Mouse (Mus musculus) hindlimb bud, embryonic 11.5 days (tissue): ENCODE data around the gene Acsm1.

Experiments
- DNase-seq: peaks from one replicate; pipeline ENCODE4 v3.0.0-alpha.2; 2012; ENCODE audit warnings: low read depth, low spot score; ENCODE audit errors: extremely low spot score

Gene Acsm1

DNA sequence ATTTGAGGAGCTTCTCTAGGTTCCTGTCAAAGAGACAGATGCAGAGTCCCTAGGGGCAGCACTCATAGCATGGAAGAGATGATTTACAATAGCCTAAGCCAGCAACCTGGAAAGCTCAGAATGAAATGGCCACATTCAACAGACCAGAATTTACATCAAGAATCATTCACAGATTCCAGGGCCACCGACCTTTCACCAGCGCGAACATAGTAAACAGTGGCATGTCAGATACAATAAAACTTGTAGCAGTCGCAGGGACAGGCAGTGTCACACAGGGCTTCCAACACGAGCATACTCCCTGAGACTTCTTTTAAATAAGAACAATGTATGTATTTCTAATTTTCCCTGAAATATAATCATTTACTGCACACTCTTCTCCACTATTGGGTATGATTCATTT, 63.6 kb downstream of the Acsm1 start:
- DNase-seq, result no peak

DNA sequence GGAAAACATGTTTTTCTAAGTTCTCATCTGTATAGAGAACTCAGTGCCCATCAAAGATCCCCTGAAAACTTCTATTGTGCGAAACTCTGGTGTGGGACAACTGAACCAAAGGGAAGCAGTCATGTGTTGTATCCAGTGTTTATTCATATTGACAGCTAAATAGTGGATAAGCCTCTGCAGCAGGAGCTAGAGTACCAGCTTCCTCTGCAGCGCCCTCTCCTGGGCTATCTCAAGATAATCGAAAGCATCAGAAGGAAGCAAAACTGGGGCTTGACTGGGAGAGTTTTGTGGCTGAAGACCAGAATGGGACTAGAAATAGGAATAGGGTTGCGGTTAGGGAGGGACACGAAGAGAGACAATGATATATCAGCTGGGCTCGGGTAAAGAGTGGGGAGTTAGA, 64.1 kb downstream of the Acsm1 start:
- DNase-seq, result no peak

GRCm38 (mm10) chr7:119673465-119673864, 66.6 kb downstream of the Acsm1 start:
- DNase-seq, result peak; percentile 35

- no peak for DNase-seq
Observed at GRCm38 (mm10) chr7:119680107-119680506, 73.3 kb downstream of the Acsm1 start.

DNA sequence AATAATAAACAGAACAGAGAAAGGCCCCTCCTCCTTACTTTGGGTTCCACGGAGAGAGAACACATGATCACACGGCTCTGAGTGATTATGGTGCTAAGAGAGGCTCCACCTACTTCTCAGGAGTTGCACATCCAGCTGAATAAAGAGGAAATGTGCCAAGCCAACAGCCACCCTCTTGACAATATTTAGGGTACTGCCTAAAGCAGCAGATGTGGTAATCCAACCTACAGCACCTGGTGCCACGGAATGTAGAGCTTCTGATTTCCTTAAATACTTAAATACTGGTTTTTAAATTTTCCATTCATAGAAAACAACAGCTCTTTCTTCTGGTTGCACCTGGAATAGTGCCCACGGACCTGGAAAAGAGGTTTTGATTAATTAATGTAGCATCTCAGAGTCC, 75.9 kb downstream of the Acsm1 start:
- DNase-seq, result no peak

DNA sequence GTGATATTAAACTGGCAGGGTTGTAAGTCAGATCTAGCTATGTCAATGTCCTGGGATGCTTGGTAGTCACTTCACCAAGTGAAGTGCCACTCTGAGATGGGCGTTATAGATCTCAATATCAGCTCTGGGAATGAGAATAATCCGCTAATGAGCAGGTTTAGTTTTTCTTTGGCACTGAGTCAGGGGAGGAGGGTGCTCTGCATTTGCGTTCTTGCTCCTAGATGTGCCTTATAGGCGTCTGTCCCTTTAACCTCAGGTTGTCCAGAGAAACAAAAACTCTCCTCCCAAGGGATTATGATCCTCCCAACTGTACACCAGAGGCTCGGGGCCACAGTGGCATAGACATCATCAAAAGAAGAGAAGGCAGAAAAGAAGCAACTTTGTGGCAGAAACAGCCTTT, 82.9 kb downstream of the Acsm1 start, which contains the start of gene Acsm4:
TSS of gene Acsm4 (plus strand) at position 301 of the 400 bp plus-strand sequence.
- DNase-seq, result no peak

- no peak for DNase-seq
Observed at GRCm38 (mm10) chr7:119692302-119692701, 85.5 kb downstream of the Acsm1 start.

- no peak for DNase-seq
Observed at GRCm38 (mm10) chr7:119694926-119695325, 88.1 kb downstream of the Acsm1 start.
